In the genomic region with DNA sequence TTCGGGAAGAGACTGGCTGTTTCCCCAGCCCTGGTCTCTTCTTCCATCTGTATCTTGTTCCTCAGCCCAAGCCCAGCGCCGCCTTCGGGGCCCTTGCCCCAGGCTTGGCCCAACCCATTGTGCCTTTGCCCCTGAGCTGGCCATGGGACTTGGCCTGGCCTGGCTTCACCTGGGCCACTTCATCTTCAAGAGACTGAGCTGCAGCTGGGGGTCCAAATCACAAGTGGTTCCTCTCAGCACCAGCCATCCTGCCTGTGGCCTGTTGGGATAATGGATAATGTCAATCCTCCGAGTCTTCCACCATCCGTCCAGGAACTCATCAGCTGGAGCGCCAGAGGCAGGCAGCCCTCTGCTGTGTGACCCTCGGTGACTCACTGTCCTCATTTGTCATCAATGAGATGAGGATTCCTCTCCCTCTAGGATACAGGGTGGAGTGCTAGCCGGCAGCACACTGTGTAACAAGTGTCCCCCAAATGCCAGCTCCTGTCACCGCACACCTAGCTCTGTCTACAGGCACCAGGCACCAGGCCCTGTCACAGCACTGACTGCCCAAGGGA, we compare ENCODE assay signal across 25 mouse cellular contexts. TPM values are rescaled to one million over a fixed set of nuclear protein-coding genes. Genes with fewer than 3 reads are reported as not detected.
A peak's percentile ranks its signal among the peaks of the same experiment; 100 is the strongest.
DNase-seq lines count a peak whose midpoint lies in the region; ATAC-seq and TF ChIP-seq lines count a peak whose summit lies in the region.
"Had no signal": no experiment of that assay in that cellular context is flagged by ENCODE, and none has a peak within 500 bp of the region (broad histone marks: within the 10 kb centered on the region; RNA-seq: fewer than 3 reads in every experiment).

No protein-coding gene starts in this region.

- 0 out of 2 replicates have a peak overlapping the region, but pooled peaks have one; percentile 93 for H3K27ac ChIP-seq in gastrocnemius, adult 2 months
- H3K27ac ChIP-seq in lung, embryonic 16.5 days (ENCODE audit: low read length): no peak overlapping the region
- peak overlapping the region; percentile 87 for H3K27ac ChIP-seq in bone marrow, adult 2 months (ENCODE audit: control insufficient read depth, insufficient read depth, low read depth, low read length, poor library complexity)
- peak overlapping the region; percentile 70; the same call in 1 of the 2 replicates for H3K27ac ChIP-seq in limb, embryonic 12.5 days
- H3K27ac ChIP-seq: heart, embryonic 10.5 days had no signal

- H3K4me1 ChIP-seq in lung, embryonic 16.5 days (replicated peaks; ENCODE audit: control insufficient read depth, insufficient read depth, low read length): peaks cover 42% of the 10 kb centered on the region
- peaks cover 11% of the 10 kb centered on the region; the same call in 1 of the 2 replicates for H3K4me1 ChIP-seq in bone marrow, adult 2 months (ENCODE audit: control insufficient read depth, insufficient read depth, low read length)
- H3K4me1 ChIP-seq in limb, embryonic 12.5 days (replicated peaks): peaks cover 49% of the 10 kb centered on the region

- intact Hi-C loops in gastrocnemius, adult 2 months (cut with DNase I): no loop called here

- peaks cover 8% of the 10 kb centered on the region for H3K36me3 ChIP-seq in lung, embryonic 16.5 days (ENCODE audit: control insufficient read depth, insufficient read depth, low read length)
- peaks cover 45% of the 10 kb centered on the region for H3K36me3 ChIP-seq in limb, embryonic 12.5 days

- 79% methylated on average over 10 of the region's 10 CpGs for WGBS in lung, embryonic 16.5 days
- 90% methylated on average over 10 of the region's 10 CpGs for WGBS in bone marrow, adult 2 months
- WGBS in limb, embryonic 12.5 days: 85% methylated on average over 10 of the region's 10 CpGs

- H3K27me3 ChIP-seq in lung, embryonic 16.5 days (ENCODE audit: control insufficient read depth, insufficient read depth, low read depth, low read length): no peaks in the 10 kb centered on the region
- H3K27me3 ChIP-seq in limb, embryonic 12.5 days: no peaks in the 10 kb centered on the region
- H3K27me3 ChIP-seq: forebrain, embryonic 13.5 days had no signal

- H3K4me2 ChIP-seq in lung, embryonic 16.5 days (ENCODE audit: low read depth, low read length): no peak overlapping the region
- no peak overlapping the region for H3K4me2 ChIP-seq in limb, embryonic 12.5 days
- H3K4me2 ChIP-seq: forebrain, embryonic 13.5 days had no signal

- 0 out of 2 replicates have a peak overlapping the region, but pooled peaks have one; percentile 17 for H3K9ac ChIP-seq in lung, embryonic 16.5 days (ENCODE audit: low read length)
- no peak overlapping the region for H3K9ac ChIP-seq in limb, embryonic 12.5 days (replicated peaks)
- H3K9ac ChIP-seq: forebrain, embryonic 13.5 days; lung, embryonic 14.5 days had no signal

- no peak for TF ChIP-seq CTCF in gastrocnemius, adult 2 months (IDR thresholded peaks at IDR 0.05)
- no peak for TF ChIP-seq CTCF in bone marrow, adult 2 months (IDR thresholded peaks at IDR 0.05; ENCODE audit: control insufficient read depth, insufficient read depth, low read length)

- H3K4me3 ChIP-seq in gastrocnemius, adult 2 months: no peak overlapping the region
- H3K4me3 ChIP-seq in lung, embryonic 16.5 days (ENCODE audit: low read length): no peak overlapping the region
- H3K4me3 ChIP-seq in bone marrow, adult 2 months (replicated peaks; ENCODE audit: control insufficient read depth, low read depth, low read length): peak overlapping the region; percentile 28
- H3K4me3 ChIP-seq in limb, embryonic 12.5 days (replicated peaks): no peak overlapping the region
- H3K4me3 ChIP-seq: forebrain, embryonic 13.5 days; heart, embryonic 10.5 days had no signal

- ATAC-seq in lung, embryonic 16.5 days (ENCODE audit: low read depth): no peak
- no peak for ATAC-seq in limb, embryonic 12.5 days (ENCODE audit: insufficient number of reproducible peaks, insufficient read depth, low FRiP score, low TSS enrichment, low read depth)
- ATAC-seq: forebrain, embryonic 13.5 days had no signal

- TF ChIP-seq POLR2A in bone marrow, adult 2 months (IDR thresholded peaks at IDR 0.05; ENCODE audit: borderline replicate concordance, control insufficient read depth, low read depth, low read length): no peak

- no peaks in the 10 kb centered on the region for H3K9me3 ChIP-seq in lung, embryonic 16.5 days (ENCODE audit: control insufficient read depth, low read length)
- H3K9me3 ChIP-seq in limb, embryonic 12.5 days: no peaks in the 10 kb centered on the region
- H3K9me3 ChIP-seq: forebrain, embryonic 13.5 days; heart, embryonic 10.5 days had no signal

- DNase-seq in gastrocnemius, adult 2 months: no peak
- DNase-seq in gastrocnemius, adult 18-20 months (ENCODE audit: low spot score): no peak
- no peak for DNase-seq in lung, postnatal 25 days (ENCODE audit: low spot score)
- no peak for DNase-seq in cerebellum, postnatal 14 days
- DNase-seq in urinary bladder, adult 18-20 months (ENCODE audit: low spot score in 2 of 2): no peak
- DNase-seq: adrenal gland, postnatal 25 days; cerebellum, adult 2 months; kidney, adult 18-20 months; lung, embryonic 14.5 days; right cerebral cortex, postnatal 25 days had no signal

RNA-seq across cellular contexts. Expression of gene Akna, which starts 5.1 kb away (rescaled TPM):
- 1 to 10 TPM in 1 of 2 experiments, under 1 TPM in 1; 0.97 to 1.8 TPM for total RNA-seq in gastrocnemius, adult 2 months (2021)
- 1 to 10 TPM in 1 of 2 experiments, under 1 TPM in 1; 0.82 to 1.5 TPM for total RNA-seq in gastrocnemius, adult 18-20 months (2021)
- polyA plus RNA-seq in lung, embryonic 16.5 days (2015; fragmentation: Nextera tagmentation; extraction: Ambion mirVana): 10.2 and 10.6 TPM in 2 replicates
- 34.5 and 61.0 TPM in 2 replicates for polyA plus RNA-seq in bone marrow, adult 2 months (2011; ENCODE audit: insufficient read depth, insufficient read length, low replicate concordance, missing spikeins)
- polyA plus RNA-seq in limb, embryonic 12.5 days (2016; fragmentation: Nextera tagmentation; extraction: Ambion mirVana): 10.0 and 11.3 TPM in 2 replicates

RNA-seq across cellular contexts. Expression of gene Orm2, which starts 35.8 kb away (rescaled TPM):
- not detected for total RNA-seq in gastrocnemius, adult 2 months (2021)
- under 1 TPM in 1 of 2 experiments, not detected in 1; 0.47 TPM for total RNA-seq in gastrocnemius, adult 18-20 months (2021)
- not detected in 2 replicates for polyA plus RNA-seq in lung, embryonic 16.5 days (2015; fragmentation: Nextera tagmentation; extraction: Ambion mirVana)
- not detected in 2 replicates for polyA plus RNA-seq in bone marrow, adult 2 months (2011; ENCODE audit: insufficient read depth, insufficient read length, low replicate concordance, missing spikeins)
- not detected in 2 replicates for polyA plus RNA-seq in limb, embryonic 12.5 days (2016; fragmentation: Nextera tagmentation; extraction: Ambion mirVana)
- total RNA-seq: layer of hippocampus, adult 8-10 months; left cerebral cortex, postnatal 36 days; megakaryocyte-erythroid progenitor cell, adult 5-6 weeks; midbrain, postnatal 0 days; neutrophil, adult 5-6 weeks had no signal
- polyA plus RNA-seq: cerebellum, adult 2 months; forebrain, embryonic 13.5 days; heart, embryonic 10.5 days; heart, postnatal 0 days; hindbrain, embryonic 11.5 days; lung, embryonic 14.5 days; midbrain, postnatal 0 days; stomach, embryonic 16.5 days had no signal

RNA-seq across cellular contexts. Expression of gene Orm3, which starts 42.1 kb away (rescaled TPM):
- total RNA-seq in gastrocnemius, adult 2 months (2021): not detected
- not detected for total RNA-seq in gastrocnemius, adult 18-20 months (2021)
- polyA plus RNA-seq in lung, embryonic 16.5 days (2015; fragmentation: Nextera tagmentation; extraction: Ambion mirVana): not detected in 2 replicates
- not detected in 2 replicates for polyA plus RNA-seq in bone marrow, adult 2 months (2011; ENCODE audit: insufficient read depth, insufficient read length, low replicate concordance, missing spikeins)
- not detected in 2 replicates for polyA plus RNA-seq in limb, embryonic 12.5 days (2016; fragmentation: Nextera tagmentation; extraction: Ambion mirVana)
- total RNA-seq: gastrocnemius, postnatal 36 days; layer of hippocampus, adult 8-10 months; left cerebral cortex, postnatal 36 days; megakaryocyte-erythroid progenitor cell, adult 5-6 weeks; midbrain, postnatal 0 days; neutrophil, adult 5-6 weeks had no signal
- polyA plus RNA-seq: cerebellum, adult 2 months; forebrain, embryonic 13.5 days; heart, embryonic 10.5 days; heart, postnatal 0 days; hindbrain, embryonic 11.5 days; lung, embryonic 14.5 days; midbrain, postnatal 0 days; stomach, embryonic 16.5 days; thymus, postnatal 0 days had no signal

RNA-seq across cellular contexts. Expression of gene Orm1, which starts 53.7 kb away (rescaled TPM):
- 1 to 10 TPM in 1 of 2 experiments, not detected in 1; 1.3 TPM for total RNA-seq in gastrocnemius, adult 2 months (2021)
- 1 to 10 TPM in 1 of 2 experiments, under 1 TPM in 1; 0.62 to 5.0 TPM for total RNA-seq in gastrocnemius, adult 18-20 months (2021)
- polyA plus RNA-seq in lung, embryonic 16.5 days (2015; fragmentation: Nextera tagmentation; extraction: Ambion mirVana): 0.48 TPM in 1 of 2 replicates, not detected in the other
- polyA plus RNA-seq in bone marrow, adult 2 months (2011; ENCODE audit: insufficient read depth, insufficient read length, low replicate concordance, missing spikeins): 13.2 and 43.2 TPM in 2 replicates
- not detected in 2 replicates for polyA plus RNA-seq in limb, embryonic 12.5 days (2016; fragmentation: Nextera tagmentation; extraction: Ambion mirVana)
- total RNA-seq: layer of hippocampus, adult 8-10 months; left cerebral cortex, postnatal 36 days; midbrain, postnatal 0 days; neutrophil, adult 5-6 weeks had no signal
- polyA plus RNA-seq: cerebellum, adult 2 months; forebrain, embryonic 13.5 days; heart, embryonic 10.5 days; heart, postnatal 0 days; hindbrain, embryonic 11.5 days; lung, embryonic 14.5 days; midbrain, postnatal 0 days had no signal
